Comparison of ENCODE assay signal across 8 mouse cellular contexts in genomic region chr5:111506410-111506809, GRCm38 (mm10).
A peak's percentile ranks its signal among the peaks of the same experiment; 100 is the strongest.
DNase-seq lines count a peak whose midpoint lies in the region; ATAC-seq and TF ChIP-seq lines count a peak whose summit lies in the region.

No protein-coding gene starts in this region.

- H3K4me1 ChIP-seq in bone marrow, adult 2 months (ENCODE audit: control insufficient read depth, insufficient read depth, low read length) = peaks cover 17% of the 10 kb centered on the region
- peaks cover 30% of the 10 kb centered on the region for H3K4me1 ChIP-seq in embryonic facial prominence, embryonic 12.5 days
- H3K4me1 ChIP-seq in lung, adult 2 months (ENCODE audit: control insufficient read depth, insufficient read depth, low read length) = peaks cover 12% of the 10 kb centered on the region

- no peaks in the 10 kb centered on the region for H3K36me3 ChIP-seq in embryonic facial prominence, embryonic 12.5 days

- no peak for TF ChIP-seq POLR2A in bone marrow, adult 2 months (IDR thresholded peaks at IDR 0.05; ENCODE audit: borderline replicate concordance, control insufficient read depth, low read depth, low read length)
- no peak for TF ChIP-seq POLR2A in lung, adult 2 months (IDR thresholded peaks at IDR 0.05; ENCODE audit: borderline replicate concordance, extremely low read depth, low read depth, low read length)

- no peak for ATAC-seq in embryonic facial prominence, embryonic 12.5 days (ENCODE audit: insufficient number of reproducible peaks, insufficient read depth, low FRiP score, low TSS enrichment)
- ATAC-seq in frontal cortex, adult (ENCODE audit: low TSS enrichment) = no peak

- no peak for TF ChIP-seq CTCF in bone marrow, adult 2 months (IDR thresholded peaks at IDR 0.05; ENCODE audit: control insufficient read depth, insufficient read depth, low read length)
- no peak for TF ChIP-seq CTCF in lung, adult 2 months (IDR thresholded peaks at IDR 0.05; ENCODE audit: insufficient read depth, low read length)

- peak overlapping the region; percentile 29; the same call in 1 of the 2 replicates for H3K27ac ChIP-seq in bone marrow, adult 2 months (ENCODE audit: control insufficient read depth, insufficient read depth, low read depth, low read length, poor library complexity)
- H3K27ac ChIP-seq in embryonic facial prominence, embryonic 12.5 days = 0 out of 2 replicates have a peak overlapping the region, but pooled peaks have one; percentile 20

- 58% methylated on average over 12 of the region's 12 CpGs for WGBS in bone marrow, adult 2 months
- WGBS in embryonic facial prominence, embryonic 12.5 days = 29% methylated on average over 12 of the region's 12 CpGs
- 24% methylated on average over 12 of the region's 12 CpGs for WGBS in lung, adult 2 months

- H3K9ac ChIP-seq in embryonic facial prominence, embryonic 12.5 days = no peak overlapping the region

- H3K4me3 ChIP-seq in bone marrow, adult 2 months (replicated peaks; ENCODE audit: control insufficient read depth, low read depth, low read length) = no peak overlapping the region
- no peak overlapping the region for H3K4me3 ChIP-seq in embryonic facial prominence, embryonic 12.5 days
- H3K4me3 ChIP-seq in lung, adult 2 months (replicated peaks; ENCODE audit: extremely low read depth, low read depth, low read length) = no peak overlapping the region

- H3K27me3 ChIP-seq in embryonic facial prominence, embryonic 12.5 days = no peaks in the 10 kb centered on the region

- H3K4me2 ChIP-seq in embryonic facial prominence, embryonic 12.5 days (replicated peaks) = no peak overlapping the region

- DNase-seq in kidney, adult 18-20 months = peak; percentile 43
- DNase-seq in lung, adult 2 months = peak; percentile 10
- DNase-seq in right cerebral cortex, postnatal 4 days = no peak
- DNase-seq in right cerebral cortex, postnatal 14 days = no peak
- DNase-seq in T-cell, adult 2 months (ENCODE audit: low spot score) = no peak

- no peaks in the 10 kb centered on the region for H3K9me3 ChIP-seq in embryonic facial prominence, embryonic 12.5 days

Comparison
In these comparisons a context has a peak if more than half of its experiments do, and no peak if none do; other contexts are left out.
1. DNase-seq: peak in kidney, adult 18-20 months (single experiment) and lung, adult 2 months (single experiment); none in right cerebral cortex, postnatal 4 days (single experiment), right cerebral cortex, postnatal 14 days (single experiment) and T-cell, adult 2 months (single experiment).